Mouse (Mus musculus) G1E-ER4 (cell line): ENCODE data around the gene Cfp. TPM values are rescaled to one million over a fixed set of nuclear protein-coding genes. Genes with fewer than 3 reads are reported as not detected.

ENCODE experiments used
- GATA1 ChIP-seq: IDR thresholded peaks from one replicate; pipeline ENCODE4 v1.8.0; 2012; ENCODE audit warnings: low read length, inconsistent platforms
- polyA plus RNA-seq: library from polyadenylated mRNA; stranded (reverse); fragments of >175 nt; gene quantifications from 2 replicates; pipeline ENCODE4 v1.2.3, GENCODE M21; 2012

Cfp gene
- 3.8 and 5.4 TPM in 2 replicates for polyA plus RNA-seq

DNA sequence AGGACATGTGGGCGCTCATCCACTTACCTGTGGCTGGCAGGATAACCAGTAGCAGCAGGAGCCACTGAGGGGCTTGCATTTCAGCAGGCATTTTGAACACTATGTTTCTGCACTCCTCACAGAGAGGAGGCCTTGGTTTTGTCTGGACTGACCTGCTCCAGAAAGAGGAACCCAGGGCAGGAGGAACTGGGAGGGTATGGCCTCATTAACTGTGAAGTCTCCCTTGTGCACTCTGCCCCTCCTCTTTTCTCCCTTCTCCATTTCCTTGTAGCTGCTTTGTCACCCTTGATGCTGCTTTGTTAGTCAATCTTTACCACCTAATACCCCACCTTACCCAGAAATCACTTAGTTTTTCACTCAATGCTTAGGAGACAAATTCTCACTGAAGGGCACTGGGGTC lies at the start of gene Cfp:
Gene Cfp, minus strand, starts transcription at position 192 of the 400 bp plus-strand sequence.
- no peak for TF ChIP-seq GATA1

DNA sequence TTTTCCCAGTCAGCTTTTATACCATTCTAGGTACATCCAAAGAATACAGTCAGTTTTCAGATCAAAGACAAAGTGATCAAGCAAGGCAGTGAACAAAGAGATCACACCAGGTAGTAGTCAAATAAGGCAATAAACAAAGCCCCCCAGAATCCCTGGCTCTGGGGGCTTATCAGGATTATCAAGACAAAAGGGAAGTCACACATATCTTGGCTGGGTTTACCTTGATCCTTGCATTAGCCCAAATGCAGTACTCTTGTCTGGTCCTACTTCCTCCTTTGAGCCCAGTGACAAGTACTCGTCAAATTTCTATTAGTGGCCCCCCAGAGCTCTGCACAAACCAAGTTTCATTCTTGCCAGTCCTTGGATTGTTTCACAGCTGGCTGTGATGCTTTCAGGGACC lies 49.5 kb upstream of the Cfp start:
- no peak for TF ChIP-seq GATA1

DNA sequence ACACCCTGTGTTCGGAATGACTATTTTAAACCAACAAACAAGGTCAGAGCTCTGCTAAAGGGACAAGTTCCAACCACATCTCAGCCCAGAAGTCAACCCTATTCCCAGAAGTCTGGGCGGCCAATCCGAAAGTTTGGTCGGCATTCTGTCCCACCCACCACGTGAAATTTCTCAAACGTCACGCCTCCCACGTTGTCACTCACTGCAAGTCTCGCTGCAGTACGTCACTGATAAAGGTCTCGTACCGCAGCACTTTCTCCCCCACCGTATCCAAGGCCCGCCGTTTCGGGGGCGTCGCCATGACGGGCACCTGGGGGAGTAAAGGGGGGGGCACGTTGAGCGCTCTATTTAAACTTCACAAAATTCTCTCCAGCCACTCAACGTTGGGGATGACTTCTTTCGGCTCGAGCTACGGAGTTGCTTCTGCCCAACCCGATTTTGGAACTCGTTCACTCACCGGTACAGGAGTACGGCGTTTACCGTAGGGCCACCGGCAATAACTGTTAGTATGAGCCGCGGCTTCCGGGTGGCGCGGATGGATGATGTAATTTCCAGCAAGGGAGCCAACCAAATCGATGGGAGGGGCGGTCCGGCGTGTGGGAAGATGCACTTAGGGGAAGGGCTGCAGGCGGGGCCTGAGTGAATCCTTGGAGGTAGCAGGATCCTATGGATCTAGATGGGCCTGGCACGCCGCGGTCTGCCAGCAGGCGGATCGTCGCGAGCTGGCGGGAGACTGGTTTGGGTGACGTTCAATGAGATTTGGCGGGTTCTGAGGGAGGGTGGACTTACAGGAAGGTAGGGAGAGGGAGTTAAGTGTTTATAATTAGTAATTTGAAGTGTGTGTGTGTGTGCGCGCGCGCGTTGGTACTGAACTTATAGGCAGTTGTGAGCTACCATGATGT lies 30.4 kb upstream of the Cfp start, which contains the start of gene Uxt:
Gene Uxt, minus strand, starts transcription at position 541 of the 902 bp plus-strand sequence.
- no peak for TF ChIP-seq GATA1

DNA sequence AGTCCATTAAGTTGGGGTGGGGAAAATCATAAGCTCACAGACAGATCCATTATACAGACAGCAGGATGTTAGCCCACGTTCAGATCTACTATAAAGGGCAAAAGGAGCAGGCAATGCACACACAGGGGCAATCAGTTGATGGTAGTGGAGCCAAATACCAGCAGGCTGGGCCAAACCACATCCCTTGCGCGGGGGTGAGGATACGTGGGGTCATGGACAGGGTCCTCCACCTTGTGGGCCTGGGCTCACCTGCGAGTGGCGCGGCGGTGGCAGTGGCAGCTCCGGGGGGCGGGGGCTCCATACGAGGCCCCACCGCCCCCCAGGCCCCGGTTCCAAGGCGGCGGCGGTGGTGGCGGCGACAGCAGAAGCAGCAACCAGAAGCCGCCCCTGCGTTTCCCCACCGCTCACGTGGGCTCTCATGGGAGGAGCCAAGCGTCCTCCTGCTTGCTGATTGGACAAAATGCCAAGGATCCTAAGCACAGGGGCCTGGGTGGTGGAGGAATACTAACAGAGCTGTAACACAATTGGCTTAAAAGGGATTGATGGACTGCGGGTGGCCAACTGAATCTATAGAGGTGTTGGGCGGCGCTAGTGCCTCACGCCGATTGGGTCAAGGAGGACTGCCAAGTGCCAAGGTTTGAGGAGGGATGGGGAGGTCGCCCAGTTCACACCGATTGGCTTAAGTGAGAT lies 19.0 kb upstream of the Cfp start, which contains the start of gene Elk1:
Gene Elk1, minus strand, starts transcription at position 418 of the 690 bp plus-strand sequence.
- no peak for TF ChIP-seq GATA1

DNA sequence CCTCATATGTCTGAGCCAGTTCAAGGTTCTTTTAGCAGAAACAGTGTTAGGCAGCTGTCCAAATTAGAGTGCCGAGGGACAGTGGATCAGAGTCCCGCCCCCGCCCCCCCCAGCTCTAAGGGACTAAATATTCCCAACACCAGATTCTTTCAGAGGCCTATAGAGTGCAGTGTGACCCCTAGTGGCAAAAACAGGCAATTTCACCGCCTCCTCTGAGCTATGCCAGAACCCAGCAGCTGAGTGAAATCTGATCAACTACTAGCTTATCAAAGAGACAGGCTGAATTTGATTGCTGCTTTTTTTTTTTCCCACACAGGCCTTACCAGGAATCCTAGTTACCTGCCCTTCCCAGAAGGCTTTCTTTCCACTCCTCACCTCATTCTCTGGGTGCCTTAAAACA lies 14.7 kb upstream of the Cfp start:
- TF ChIP-seq GATA1 = no peak

DNA sequence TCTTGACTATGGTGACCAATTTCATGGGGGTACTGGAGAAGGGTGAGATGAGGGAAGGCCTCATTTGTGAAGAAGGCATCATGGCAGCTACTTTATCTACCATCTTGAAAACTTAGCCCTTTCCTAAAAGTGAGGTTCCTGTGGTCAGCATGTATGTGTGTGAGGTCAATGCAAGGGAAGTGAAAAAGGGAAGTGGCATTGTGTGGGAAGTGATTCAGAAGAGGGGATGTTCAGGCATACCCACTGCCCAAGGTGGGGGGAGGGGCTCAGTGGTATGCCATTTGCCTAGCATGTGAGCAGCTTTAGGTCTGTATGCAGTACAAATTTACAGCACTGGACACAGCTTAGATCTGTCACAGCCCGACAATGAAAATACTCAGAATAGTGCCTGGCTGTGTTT lies 608 bp upstream of the Cfp start:
- TF ChIP-seq GATA1 = no peak

DNA sequence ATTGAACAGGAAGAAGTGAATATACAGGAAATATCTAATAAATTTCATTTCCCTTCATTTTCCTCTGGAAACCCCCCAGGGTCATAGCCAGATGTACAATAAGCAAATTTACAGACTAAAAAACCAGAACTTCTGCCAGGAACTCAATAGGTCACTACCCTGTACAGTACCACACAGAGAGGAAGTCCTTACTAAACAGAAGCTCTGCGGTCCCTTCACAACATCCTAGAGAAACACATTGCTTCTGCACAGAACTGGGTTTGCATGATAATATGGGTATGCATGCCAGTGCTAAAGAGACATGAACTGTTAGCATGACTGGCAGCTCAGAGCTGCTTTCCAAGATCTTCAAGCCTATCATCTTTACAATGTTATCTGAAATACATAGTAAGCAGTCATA lies 1.5 kb downstream of the Cfp start:
- no peak for TF ChIP-seq GATA1

DNA sequence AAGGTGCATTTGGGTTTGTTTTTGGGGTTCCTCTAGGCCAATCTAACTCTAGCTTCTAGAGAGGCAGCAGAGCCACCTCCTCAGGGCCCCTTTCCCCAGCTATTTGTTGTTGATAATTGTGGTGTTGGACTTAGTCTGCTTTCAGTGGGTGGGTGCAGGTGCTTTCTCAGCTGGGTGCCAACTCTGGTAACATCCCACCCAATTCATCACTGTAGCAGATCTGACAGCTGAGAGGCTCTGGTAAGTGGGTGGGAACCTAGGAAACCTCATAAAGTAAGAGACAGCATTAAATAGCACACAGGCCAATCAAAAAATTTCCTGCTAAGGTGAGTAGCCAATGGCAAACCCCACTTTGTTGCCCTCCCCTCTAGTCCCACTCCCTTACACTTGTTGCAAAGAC lies 6.4 kb downstream of the Cfp start:
- TF ChIP-seq GATA1 = no peak

DNA sequence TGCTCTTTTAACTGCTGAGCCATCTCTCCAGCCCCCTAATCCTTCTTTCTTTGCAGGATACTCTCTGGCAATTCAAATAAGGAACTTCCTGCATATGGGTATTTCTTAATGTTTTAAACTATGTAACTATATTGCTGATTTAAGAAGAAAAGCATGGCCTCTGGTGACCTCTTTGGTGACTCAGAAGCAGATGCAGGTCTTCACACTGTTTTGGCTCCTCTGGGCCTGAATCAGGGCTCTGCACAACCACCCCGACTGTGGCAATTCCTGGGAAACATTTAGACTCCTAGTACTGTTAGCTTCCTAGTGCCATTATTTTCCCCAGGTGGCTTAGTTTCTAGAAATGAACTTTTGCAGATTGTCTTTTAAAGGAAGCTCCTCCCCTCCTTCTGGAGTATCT lies 7.8 kb downstream of the Cfp start:
- TF ChIP-seq GATA1 = no peak

DNA sequence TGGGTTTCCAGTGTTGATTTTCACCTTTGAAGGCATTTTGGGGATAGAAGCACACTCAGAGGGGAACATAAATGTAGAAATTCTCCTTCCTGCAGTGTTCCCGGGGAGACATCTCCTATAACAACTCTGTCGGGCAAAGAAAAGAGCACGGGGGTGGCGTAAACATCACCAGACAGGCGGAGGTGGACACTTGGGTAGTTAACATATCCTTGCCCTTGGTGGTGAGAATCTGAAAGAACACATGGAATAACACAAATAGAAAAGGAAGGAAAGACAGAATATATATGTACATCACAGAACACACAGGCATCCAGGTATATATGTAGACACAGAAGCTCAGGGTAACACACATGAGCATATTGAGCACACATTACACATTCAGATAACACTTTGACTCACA lies 10.0 kb downstream of the Cfp start:
- TF ChIP-seq GATA1 = no peak

DNA sequence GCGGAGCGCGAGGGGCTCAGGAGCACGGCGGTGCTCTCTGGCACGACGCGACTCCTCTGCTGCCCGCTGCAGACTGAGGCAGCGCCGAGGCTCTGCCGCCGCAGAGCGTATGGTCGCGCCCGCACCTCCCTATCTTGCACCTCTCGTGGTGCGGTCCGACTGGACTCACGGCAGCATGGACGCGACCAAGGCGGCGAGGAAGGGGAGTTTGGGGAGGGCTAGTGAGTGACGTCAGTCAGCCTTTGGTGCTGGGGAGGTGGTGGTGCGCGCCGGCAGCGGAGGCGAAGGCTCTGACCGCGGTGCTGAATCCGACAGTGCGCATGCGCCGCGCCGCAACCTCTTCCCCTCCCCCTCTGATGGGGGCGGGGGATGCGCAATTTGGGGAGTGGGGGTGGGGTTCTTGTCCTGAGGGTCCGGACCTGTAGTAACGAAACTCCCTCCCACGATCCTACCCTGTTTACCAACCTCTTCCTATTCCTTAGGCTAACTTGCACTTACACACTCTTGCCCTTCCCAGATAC lies 10.5 kb downstream of the Cfp start, which contains the start of gene Syn1:
Gene Syn1, minus strand, starts transcription at position 161 of the 521 bp plus-strand sequence.
- TF ChIP-seq GATA1 = no peak

DNA sequence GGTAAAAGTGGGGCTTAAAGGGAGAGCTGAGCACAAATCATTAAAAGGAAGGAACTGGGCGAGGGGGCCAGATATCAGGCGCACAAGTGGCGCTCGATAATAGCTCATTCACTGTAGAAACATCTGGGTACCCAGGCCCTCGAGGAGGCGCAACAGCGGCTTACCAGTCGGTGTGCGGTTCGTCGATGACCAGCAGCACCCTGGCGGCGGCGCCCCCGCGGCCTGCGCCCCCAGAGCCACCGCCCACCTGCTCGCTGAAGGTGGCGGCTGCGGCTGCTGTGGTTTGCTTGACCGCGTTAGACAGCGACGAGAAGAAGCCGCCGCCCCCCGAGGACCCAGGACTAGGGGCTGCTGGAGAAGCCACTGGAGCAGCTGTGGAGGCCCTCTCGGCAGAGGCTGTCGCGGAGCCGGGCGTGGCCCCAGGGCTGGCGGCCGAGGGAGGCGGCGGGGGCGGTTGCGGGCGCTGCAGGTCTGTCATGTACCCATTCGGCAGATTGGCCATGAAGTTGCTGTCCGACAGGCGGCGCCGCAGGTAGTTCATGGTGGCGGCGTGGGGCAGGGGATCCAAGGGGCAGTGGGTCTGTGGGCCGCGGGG lies 11.0 kb downstream of the Cfp start:
- no peak for TF ChIP-seq GATA1

DNA sequence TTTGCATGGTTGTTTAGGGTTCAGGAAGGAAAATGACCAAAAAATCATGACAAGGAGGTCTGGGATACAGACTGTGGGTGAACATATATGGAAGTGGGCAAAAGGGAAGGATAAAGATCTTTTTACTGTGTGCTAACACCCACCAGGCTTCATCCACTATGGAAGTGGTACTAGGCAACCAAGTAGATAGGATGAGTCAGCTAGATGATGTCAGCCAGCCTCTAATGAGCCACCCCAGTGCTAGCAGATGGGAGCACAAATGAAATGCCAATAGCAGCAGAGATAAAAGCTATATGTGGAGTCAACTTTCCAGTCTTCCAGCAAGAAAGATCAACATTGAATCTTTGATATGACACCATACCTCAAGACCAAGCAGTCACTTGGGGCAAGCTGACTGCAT lies 16.3 kb downstream of the Cfp start:
- TF ChIP-seq GATA1 = no peak

DNA sequence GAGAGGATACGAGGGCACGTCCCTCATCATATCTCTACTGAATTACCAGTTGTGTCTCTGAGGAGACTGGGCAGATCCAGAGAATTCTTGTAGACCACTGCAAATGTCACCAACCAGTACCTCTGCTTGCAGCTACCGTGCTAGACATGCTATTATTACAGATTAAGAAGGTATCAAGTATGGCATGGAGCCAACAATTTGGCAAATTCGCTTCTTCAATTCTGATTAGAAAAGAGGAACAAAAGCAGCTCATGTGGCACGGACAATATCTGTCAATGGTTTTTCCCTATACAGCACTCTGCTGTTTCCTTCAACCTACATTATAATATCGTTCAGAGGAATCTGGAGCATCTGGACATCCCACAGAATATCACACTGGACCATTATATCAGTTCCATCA lies 17.6 kb downstream of the Cfp start:
- TF ChIP-seq GATA1 = no peak

DNA sequence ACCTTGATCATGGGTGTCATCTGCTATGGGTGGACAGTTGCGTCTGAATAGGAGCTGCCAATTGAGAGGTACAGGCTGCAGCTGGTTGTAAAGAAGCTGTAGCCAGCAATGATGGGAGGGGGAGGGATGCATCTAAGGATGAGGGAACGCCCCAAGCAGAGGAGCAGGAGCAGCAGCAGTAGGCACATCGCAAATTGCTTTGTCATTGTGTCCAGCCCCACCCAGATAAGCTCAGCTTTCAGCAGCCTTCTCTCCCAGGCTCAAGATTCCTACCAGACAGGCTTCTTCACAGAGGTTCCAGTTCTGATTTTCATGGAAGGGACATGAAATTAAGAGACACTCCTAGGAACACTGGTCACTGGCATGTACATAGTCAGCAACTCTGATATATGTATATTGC lies 21.3 kb downstream of the Cfp start:
- TF ChIP-seq GATA1 = no peak

Other genes starting within 250 kb of the Cfp start
- 90.8 and 112 TPM in 2 replicates for gene Cdk16, start 243.6 kb downstream of the Cfp start, polyA plus RNA-seq
- 10.1 and 10.8 TPM in 2 replicates for gene Usp11, start 227.6 kb downstream of the Cfp start, polyA plus RNA-seq
- gene Araf, start 133.7 kb downstream of the Cfp start, polyA plus RNA-seq = 12.7 and 47.6 TPM in 2 replicates
- not detected in 2 replicates for gene Timp1, start 61.4 kb downstream of the Cfp start, polyA plus RNA-seq
- gene Syn1, start 10.6 kb downstream of the Cfp start, polyA plus RNA-seq = not detected in 2 replicates
- 15.0 and 17.8 TPM in 2 replicates for gene Elk1, start 19.1 kb upstream of the Cfp start, polyA plus RNA-seq
- 20.6 and 35.5 TPM in 2 replicates for gene Uxt, start 30.5 kb upstream of the Cfp start, polyA plus RNA-seq
- 0.08 and 0.19 TPM in 2 replicates for gene Zfp182, start 130.8 kb upstream of the Cfp start, polyA plus RNA-seq
- not detected in 2 replicates for gene Spaca5, start 136.9 kb upstream of the Cfp start, polyA plus RNA-seq
- not detected in 2 replicates for gene Zfp300, start 158.0 kb upstream of the Cfp start, polyA plus RNA-seq
- gene Ssxa1, start 184.3 kb upstream of the Cfp start, polyA plus RNA-seq = not detected in 2 replicates
- not detected in 2 replicates for gene Gm21876, start 244.1 kb upstream of the Cfp start, polyA plus RNA-seq